Mouse (Mus musculus) embryonic fibroblast, embryonic 13.5 days (primary cell): Measurements from ENCODE around the gene Itgad.

Experiments
- CTCF ChIP-seq: IDR thresholded peaks from 2 replicates; pipeline ENCODE4 v1.5.1; 2011; ENCODE audit warnings: mild to moderate bottlenecking, control low read depth, low read length, moderate library complexity, borderline replicate concordance; ENCODE audit not compliant: insufficient read depth
- POLR2A ChIP-seq: IDR thresholded peaks from 2 replicates; pipeline ENCODE4 v1.6.1; 2011; ENCODE audit warnings: low read depth, mild to moderate bottlenecking, control low read depth, low read length, moderate library complexity

DNA sequence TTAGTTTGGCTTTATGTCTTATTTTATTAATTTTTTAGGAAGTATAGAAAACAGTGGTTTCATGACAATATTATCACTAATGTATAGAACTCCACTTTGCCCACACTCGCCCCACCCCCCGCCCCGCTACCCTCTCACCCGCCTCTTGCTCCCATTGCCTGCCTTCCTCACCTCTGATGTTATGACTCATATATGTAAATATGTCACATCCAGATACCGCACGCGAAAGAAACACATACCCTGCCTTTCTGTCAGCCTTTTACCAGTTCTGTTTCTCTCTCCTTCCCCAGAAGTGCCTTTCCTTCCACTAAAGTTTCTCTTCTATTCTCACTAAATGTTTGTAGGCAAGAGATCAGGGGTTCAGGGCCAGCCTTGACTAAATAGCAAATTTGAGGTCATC is 12.2 kb downstream of the Itgad start:
- no peak for TF ChIP-seq CTCF
- no peak for TF ChIP-seq POLR2A
